Mouse (Mus musculus) cerebellum, adult 11 months (tissue): ENCODE results near the gene Ikbke.

Source experiments
- DNase-seq: peaks from one replicate; pipeline ENCODE4 v3.0.0; 2022

The Ikbke gene

DNA sequence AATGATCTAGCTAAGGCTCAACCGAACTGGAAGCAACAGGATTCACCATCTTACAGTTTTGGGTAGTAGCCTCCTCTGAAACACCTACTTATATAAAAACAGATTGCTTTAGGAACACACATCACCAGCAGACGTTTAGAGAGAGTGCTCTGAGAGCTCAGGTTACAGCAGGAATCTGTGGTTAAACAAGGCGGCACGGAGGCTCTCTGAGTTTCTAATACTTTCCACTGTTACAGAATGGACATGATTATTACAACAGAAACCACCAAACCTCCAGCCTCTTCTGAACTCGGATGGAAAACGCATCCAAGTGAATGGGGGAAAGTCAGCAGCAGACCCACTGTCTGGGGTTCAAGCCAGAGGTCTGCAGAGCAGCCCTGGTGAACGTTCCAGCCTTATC lies 43.3 kb downstream of the Ikbke start:
- DNase-seq: no peak

DNA sequence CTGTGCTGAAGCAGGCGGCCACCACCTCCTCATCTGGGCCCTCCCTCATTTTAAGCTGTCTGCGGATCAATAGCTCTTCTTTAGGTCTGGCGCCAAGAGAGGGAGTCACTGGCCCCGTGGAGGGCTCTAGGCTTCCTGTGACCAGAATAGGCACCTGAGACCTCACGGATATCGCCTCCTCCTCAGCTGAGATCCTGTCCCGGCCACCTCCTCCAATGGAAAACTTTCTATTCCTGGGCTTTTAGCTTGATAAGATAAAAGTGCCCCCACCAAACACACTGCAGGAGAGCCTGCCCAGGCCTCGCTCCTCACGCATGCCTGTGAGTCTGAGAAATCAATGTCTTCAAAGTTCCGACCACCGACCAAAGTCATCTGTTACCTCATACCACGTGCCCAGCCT lies 45.9 kb downstream of the Ikbke start:
- DNase-seq: no peak

DNA sequence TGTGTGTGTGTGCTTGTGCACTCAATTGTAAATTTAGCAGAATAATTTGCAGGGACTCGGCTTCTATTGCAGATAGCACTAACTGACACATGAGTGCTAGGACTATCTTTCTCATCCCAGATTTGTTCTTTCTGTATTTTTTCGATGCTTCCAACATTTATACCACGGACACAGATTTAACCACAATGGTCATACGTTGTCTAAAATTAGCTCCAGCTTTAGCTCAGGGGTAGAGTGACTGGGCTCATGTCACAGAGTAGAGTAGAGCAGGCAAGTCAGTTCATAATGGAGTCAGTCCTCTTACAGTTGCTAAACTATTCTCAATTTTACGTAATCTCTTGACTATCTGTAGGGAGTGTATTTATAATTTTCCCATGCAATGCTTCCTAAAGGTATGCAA lies 50.7 kb downstream of the Ikbke start:
- DNase-seq: no peak

DNA sequence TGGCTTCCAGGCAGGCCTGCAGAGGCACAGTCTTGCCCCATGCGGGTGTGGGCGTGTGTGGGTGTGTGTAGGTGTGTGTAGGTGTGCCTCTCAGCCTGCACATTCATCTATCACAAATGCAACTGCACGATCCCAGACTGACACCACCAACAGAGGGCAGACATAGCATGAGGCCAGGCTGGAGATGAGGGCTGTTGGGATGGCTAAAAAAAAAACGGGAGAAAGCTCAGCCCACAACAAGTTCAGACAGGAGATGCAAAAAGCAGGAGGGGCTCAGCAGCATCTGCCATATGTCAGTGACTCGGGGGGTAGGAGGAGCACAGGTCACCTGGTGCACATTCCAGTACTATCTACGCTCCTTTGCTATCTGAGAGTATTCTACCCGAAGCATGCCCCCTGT lies 51.2 kb downstream of the Ikbke start:
- no peak for DNase-seq

DNA sequence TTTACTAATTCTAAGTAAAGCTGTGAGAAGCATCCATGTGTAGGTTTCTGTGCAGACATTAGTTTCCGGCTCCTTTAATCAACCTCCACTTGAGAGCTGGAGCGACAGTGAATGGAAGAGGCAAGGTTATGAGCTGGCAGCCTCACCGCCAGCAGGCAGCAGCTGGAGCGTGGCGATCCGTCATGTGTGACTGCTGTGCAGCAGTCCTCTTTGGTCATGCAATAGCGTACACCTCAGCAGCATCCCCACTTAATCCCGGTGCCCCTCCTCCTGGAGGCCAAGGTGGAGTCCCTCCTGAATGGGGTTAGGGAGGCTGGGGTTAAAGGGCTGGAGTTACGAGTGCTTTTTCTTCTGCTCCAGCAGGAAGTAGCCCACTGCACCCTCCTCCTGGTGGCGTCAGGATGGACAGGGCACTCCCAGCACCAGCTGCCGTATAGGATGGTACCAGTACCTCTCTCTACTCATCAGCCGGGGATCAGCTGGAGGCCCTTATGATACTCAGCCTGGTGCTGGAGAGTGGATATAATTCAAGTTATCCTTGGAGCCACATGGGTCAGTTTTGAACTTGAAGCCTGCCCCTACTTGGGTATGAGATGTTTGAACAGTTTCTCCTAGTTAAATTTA lies 54.4 kb downstream of the Ikbke start:
- DNase-seq: no peak

DNA sequence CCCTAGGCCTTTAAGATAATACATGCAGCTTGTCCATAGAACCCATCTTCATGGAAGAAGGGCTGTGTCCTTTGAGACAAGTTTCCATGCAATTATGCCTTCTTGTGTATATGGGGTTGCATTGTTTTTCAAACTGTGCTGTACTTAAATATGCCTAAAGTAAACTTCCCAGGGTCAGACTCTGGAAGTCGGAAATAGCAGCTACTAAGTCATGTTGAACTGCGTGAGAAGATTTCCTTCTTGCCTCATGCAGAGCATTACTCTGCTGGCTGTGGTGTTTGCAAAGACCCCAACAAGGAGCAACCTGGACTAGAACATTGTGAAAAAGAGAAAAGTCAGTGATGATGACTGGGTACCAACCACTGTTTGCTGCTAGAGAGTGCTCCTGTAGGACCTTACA lies 56.1 kb downstream of the Ikbke start:
- DNase-seq: no peak

DNA sequence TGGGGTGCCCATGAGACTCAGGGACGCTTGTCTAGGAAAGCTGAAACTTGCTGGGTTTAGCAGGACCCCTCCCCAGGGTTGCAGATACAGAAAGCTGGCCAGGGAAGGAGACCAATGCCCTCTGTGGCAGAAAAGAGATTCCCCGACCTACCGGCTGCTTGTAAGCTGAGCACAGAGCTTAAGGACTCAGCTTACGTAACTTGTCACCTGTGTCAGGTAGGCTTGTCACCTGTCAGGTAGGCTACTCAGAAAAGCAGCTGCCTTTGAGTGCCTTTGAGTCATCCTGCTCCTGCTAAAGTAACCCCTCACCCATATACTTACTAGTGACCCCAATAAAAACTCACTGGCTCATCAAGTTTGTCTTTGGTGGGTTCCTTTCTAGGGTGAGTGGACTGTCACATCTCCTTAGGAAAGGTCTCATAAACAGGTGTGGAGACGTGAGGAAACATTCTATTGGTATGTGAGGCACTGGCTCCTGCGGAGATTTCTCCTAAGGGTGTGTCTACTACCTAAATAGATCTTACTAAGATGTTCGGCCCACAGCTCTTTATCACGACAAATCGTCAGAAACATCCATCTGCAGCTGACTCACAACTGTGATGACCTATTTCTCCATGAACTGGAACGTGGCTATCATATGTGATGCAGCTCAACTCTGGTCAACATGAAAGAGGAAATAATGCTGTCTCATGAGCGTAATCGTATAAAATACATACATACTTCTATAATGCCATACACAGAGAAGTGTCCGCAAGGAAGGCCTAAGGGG lies 57.4 kb downstream of the Ikbke start:
- DNase-seq: no peak

DNA sequence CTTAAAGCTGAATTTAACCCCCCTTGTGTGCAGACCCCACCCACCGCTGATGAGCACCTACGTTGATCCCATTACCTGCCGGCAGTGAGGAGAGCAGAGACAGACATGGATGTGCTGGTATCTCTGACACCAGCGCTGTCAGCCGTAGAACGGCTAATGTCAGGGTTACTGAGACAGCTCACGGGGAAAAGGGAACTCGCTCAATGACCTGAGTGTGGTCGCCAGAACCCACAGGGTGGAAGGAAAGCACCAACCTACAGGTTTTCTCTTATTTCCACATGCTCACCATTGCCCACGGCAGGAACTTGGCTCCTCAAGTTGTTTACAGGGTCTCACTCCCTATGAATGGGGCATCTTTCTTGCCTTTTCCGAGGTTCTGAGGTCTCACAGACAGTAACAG lies 60.5 kb downstream of the Ikbke start:
- DNase-seq: no peak

DNA sequence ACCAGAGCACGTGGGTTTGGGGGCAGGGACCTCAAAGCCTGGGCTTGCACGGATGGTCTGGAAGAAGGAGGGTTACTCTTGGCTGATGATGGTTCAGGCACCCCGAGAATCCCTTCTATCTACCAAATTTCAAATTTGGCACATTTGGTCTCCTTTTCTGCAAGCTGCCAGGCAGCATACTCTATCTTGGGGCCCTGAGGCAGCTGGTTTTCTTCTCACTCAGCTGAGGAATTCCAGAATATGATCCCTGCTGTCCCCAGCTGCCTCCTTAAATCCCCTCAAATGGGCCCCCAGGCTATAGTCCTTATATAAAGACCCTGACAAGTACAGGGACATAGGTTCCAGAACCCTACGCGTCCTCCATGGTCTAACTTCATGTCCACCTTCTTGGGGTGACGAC lies 66.0 kb downstream of the Ikbke start:
- no peak for DNase-seq

DNA sequence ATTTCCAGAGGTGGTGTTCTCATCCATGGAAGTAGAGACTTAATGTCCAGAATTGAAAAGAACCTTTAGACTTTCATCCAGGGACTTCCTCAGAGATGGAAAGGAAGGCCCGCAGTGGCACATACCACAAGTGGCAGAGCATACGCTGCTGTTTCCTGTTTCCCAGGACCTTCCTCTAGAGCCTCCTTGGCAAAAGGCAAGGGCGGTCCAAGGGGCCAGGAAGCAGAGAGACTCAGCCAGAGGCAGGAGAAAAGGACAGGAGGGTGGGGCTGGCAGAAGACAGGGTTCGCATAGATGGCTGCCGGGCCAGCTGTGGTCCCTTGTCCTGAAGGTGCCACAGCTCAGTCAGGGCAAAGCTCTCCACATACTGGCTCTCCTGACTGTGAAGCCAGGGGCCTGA lies 66.5 kb downstream of the Ikbke start:
- DNase-seq: no peak

DNA sequence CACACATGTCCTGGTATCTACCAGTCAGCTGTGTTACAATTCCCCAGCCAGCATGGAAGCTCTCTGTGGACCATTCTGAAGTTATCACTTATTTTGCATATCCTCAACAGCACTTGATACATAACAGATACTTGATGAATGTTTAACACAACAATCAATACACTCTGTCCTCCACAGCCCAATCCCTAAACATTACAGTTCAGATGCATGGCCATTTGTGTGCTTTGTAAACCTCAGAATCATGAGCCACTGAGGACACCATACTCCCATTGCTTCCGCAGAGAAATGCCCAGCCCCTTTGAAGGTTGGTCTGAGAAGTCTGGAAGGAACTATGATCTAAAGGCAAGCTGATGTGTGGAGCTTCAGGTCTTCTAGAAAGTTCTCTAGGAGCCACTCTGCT lies 67.8 kb downstream of the Ikbke start:
- no peak for DNase-seq

DNA sequence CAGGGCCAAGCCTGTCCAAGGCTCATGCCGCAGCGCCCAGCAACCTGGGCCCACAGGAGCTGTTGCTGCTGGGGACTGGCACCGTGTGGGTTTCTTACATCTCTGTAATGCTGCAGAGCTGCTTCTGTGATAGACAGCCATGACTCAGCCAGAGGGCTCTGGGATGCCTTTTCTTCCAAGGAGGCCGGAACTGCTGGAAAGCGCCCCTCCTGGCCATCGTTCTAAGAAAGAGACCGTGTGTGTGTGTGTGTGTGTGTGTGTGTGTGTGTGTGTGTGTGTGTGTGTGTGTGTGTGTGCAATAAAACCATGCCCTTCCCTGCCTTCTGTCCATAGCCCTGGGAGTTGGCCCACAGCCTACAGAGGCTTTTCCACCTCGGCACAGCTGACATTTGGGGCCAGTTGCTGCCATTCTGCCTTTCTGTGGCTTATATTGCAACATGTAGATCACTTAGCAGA lies 69.4 kb downstream of the Ikbke start:
- peak; percentile 38 for DNase-seq

DNA sequence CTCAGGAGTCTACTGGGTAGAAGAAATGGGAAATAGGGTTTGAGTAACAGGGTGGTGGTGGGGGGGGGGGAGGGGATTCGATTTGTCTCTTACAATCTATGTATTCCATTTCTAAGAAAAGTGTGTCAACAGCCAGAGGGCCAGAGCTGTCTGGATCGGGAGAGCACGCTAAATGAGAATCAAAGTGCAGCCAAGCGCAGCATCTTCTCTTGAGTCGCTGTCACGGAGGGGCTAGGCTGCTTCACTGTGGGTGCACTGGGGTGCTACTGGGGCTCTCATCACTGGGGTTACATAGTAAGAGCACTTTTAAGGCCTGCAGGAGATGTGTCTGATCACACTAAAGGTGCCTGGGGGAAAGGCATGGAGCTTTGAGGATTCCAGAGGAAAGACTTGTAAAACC lies 70.6 kb downstream of the Ikbke start:
- no peak for DNase-seq

DNA sequence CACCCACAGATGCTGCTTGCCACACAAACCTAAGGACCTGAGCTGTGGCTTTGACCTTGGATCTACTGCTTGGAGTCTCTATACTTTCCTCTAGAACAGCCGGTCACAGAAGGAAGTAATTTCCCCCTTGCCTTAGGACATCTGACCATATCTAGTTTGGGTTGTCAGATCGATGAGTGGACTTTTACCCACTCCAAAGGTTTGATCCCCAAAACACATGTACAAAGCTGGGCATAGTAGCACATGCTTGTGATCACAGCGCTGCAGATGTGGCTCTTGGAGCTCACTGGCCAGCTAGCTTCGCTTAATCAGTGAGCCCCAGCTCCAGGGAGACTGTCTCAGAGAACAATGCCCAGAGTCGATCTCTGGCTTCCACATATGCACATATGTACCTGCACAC lies 71.3 kb downstream of the Ikbke start:
- DNase-seq: no peak

DNA sequence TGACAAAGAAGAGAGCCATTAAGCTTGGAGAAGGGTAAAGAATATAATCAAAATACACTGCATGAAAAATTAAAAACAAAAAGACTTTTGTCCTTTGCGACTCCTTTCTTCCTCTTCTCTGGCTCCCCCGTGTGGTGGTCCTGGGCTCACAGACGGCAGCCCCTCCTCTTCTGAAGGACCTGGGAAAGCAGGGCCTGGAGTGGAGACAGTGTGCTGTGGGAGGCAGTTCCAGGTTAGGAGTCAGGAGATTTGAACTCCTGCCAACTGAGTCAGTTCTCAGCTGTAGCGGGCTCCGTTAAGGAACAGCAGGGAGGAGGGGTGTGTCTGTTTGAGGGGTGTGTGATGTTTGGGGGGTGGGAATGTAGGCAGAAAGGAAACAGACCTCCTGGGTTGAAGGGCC lies 71.9 kb downstream of the Ikbke start:
- no peak for DNase-seq

DNA sequence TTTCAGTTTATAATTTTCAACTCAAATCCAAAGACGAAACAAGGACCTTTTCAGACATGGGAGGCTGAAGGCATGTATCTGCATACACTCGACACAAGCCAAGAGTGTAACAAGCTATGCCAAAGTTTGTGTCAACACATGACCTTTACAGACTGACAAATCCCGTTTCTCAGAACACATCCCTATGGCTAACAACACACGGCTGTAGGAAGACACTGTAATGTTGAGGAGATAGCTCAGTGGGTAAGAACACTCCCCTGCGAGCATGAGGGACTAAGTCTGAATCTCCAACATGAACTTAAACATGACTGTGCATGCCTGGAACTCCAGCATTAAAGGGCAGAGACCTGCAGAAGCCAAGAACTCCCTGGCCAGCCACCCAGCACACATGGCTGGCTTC lies 73.1 kb downstream of the Ikbke start:
- DNase-seq: no peak

DNA sequence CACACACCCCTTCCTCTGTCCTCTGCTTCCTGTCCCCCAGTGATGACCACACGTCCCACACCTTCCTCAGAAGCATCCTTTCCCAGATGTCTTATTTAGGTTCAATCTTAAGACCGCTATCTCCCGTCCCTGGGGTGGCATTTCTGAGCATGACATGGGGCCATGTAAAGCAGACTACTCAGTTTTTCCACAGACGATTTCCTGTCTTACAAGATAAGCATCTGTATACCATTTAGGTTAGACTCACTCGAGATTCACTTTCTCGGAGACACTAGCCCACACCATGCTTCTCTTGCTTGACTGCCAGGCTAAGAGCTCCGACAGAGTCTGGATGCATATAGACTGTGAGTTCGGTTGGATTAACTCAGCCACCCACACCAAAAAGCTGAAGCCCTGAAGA lies 74.9 kb downstream of the Ikbke start:
- DNase-seq: no peak
